Mouse (Mus musculus) cerebellum, postnatal 4 days (tissue): ENCODE measurements at regions not wholly inside any gene's neighbourhood (a gene's known extent, or its start where the extent isn't known, plus 50 kb on each side); places are given as distances from the start of the nearest gene placed in this dataset.
"Not testable (repeated sequence)": the region's sequence is repeated elsewhere in the genome, so short reads cannot be mapped to it uniquely, and the experiment has no call there.

Source experiments
- DNase-seq, 2 experiments: peaks; one replicate each; pipeline ENCODE4 v3.0.0; 2022; ENCODE audit warnings: low spot score in 2 of 2, mixed read lengths in 1 of 2

GRCm38 (mm10) chr3:114627103-114627502, 276.8 kb upstream of the Olfm3 start:
- no peak for DNase-seq

DNA sequence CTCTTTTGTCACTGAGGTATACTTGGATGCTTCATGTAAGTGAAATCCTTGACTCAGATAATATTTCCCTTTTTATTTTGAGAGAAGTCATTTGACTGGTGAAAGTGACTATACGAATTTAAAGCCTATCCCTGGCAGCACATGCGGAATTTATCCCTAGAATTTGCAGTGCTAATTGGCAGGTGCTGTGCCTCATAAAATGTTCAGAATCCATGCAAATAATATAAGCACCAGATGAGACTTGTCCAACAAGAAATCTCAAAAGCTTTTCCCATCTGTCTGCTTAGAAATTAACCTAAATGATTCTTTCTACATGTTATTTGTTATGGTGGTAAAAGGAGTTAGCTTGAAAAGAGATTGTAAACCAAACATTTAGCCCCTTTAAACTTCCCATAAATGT, 268.5 kb upstream of the Olfm3 start:
- no peak for DNase-seq

DNA sequence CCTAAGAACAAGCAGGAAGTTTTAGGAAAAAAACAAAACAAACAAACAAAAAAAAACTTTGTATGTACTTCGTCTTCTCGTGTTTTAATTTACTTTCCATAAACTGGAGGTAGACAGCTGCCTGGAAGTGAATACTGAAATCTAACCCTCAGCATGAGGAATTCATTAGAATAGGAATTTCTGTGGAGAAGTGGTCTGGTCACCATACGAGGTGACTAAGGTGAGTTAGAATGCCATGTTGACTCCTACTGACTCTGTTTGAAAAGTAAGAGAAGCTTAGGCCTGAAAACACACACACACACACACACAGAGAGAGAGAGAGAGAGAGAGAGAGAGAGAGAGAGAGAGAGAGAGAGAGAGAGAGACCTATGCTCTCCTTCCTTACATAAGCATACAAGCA, 255.9 kb upstream of the Olfm3 start:
- no peak for DNase-seq

DNA sequence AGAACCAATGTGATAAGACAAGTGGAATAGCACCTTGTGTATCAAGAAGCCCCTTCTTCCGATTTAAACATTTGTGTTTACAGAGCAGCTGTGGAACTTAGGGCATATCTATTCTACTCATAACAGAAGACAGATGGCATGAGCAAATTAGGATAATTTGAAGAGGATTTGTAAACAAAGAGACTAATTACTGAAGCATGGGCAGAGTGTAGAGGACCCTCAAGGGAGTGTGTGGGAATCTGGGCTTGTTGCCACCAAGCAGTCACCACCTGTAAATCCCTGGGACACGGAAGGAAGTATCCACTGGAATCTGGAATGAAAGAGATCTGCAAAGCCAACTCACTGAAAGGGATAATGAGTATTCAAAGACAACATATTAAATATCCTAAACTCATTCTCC, 205.9 kb upstream of the Olfm3 start:
- peak in 1 of 2 experiments; percentile 1 for DNase-seq

DNA sequence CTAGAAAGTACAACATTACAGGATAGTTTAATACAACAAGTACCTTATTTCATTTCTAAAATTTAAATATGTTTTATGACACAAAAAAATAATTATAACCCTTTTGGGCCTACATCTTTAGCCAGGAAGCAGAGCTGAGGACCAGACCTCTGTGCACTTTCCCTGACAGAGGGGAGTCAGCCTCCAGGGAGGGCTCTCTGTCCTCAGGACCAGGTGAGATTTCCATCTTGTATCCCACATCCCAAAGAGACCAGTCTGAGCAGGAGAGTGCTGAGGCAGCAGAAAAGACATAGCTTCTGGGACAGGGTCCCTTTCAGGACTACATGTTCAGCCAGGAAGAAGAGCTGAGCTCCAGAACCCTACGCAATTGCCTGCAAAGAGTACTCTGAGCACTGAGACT, 178.7 kb upstream of the Olfm3 start:
- DNase-seq, result no peak

DNA sequence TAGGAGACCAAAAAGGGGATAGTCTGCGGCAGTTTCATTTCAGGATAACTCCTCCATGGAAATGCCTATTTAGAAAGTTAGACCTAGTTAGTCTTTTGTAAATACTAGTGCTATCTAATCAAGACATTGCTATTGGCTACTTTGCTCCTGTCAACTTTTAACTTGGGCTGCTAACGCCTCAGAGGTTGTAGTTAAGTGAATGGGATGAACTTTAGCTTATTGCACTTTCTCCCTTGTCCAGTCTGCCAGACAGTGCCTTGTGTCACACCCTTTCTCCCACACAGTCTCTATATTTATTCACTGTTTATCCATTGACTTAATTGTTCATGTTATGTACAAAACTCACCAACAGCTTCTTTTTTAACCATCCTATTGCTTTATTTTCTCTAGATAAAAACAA, 167.5 kb upstream of the Olfm3 start:
- DNase-seq, result no peak

DNA sequence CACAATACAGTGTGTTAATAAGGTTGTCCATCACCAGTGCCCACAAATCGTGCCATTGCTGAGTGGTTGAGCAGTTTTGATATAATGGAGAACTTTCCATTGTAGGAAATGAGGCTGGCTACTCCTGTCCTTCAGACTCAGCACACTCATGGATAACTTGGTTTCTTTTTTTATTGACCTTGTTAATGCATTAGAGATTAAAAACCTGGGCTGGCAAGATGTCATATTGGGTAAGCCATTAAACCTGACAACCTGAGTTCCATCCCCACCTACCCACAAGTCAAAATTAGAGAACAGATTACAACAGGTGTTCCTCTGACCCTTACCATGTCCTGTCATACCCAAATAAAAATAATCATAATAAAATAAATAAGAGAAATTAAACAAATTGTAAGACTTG, 159.7 kb upstream of the Olfm3 start:
- no peak for DNase-seq

GRCm38 (mm10) chr3:114745131-114745530, 158.7 kb upstream of the Olfm3 start:
- DNase-seq, result no peak

DNA sequence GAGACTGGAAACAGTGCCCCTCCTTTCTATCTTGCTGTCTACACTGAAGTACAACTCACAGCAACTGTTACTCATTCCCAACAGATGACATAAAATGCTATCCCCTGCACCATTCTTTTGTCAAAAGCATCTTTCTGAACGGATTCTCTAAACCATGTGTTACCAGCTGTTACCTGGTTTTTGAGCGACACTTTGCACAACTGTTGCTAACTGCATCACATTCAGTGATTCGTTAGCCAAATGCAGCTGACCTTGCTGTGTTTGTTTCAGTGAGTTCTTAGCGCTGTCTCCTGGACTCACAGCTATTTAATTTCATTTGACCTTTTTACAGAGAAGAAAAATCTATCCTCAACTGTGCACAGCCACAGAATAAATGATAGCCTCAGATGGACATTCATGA, 146.6 kb upstream of the Olfm3 start:
- DNase-seq, result no peak

GRCm38 (mm10) chr3:114758592-114758991, 145.3 kb upstream of the Olfm3 start:
- no peak for DNase-seq

GRCm38 (mm10) chr3:114759290-114760002, 144.4 kb upstream of the Olfm3 start:
- DNase-seq, result no peak

DNA sequence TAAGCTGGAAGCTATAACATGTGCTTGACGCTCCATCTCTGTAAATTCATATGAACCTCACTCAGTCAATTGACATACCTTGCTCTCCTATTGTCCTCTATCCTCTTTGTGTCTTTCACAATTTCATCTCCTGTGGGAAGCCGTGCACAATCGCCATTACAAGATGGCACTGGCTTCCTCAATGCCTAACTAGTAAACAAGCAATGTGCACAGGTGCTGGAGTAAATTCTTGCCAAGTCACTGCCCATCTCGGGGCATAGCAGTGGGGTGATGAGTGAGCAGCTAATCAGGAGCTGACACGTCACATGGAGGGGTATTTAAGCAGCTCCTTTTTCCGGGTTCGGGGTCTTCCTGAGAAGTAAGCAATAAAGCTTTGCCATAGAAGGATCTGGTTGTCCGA, 141.5 kb upstream of the Olfm3 start:
- not testable (repeated sequence) for DNase-seq

DNA sequence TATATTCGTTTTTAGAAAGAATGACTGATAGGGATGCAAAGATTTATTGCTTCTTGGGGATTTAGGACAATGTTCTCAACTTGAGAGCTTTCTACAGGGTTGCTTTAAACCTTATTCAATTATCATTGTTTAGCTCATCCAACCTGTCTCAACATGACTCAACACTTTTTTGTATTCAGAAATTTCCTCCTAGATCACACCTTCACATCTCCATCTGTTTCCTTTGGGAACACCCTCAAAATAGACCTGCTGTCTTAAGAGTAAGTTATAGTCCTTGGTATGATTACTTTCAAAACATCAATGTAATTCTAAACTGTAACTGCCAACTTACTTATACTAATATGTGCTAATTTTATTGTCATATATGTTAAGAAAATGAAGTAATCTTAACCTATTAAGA, 114.8 kb upstream of the Olfm3 start:
- no peak for DNase-seq

- no peak for DNase-seq
Observed at GRCm38 (mm10) chr3:114790005-114790404, 113.9 kb upstream of the Olfm3 start.

GRCm38 (mm10) chr3:114833120-114833519, 70.8 kb upstream of the Olfm3 start:
- no peak for DNase-seq
